ENCODE assay signal across 8 mouse cellular contexts in the genomic region with DNA sequence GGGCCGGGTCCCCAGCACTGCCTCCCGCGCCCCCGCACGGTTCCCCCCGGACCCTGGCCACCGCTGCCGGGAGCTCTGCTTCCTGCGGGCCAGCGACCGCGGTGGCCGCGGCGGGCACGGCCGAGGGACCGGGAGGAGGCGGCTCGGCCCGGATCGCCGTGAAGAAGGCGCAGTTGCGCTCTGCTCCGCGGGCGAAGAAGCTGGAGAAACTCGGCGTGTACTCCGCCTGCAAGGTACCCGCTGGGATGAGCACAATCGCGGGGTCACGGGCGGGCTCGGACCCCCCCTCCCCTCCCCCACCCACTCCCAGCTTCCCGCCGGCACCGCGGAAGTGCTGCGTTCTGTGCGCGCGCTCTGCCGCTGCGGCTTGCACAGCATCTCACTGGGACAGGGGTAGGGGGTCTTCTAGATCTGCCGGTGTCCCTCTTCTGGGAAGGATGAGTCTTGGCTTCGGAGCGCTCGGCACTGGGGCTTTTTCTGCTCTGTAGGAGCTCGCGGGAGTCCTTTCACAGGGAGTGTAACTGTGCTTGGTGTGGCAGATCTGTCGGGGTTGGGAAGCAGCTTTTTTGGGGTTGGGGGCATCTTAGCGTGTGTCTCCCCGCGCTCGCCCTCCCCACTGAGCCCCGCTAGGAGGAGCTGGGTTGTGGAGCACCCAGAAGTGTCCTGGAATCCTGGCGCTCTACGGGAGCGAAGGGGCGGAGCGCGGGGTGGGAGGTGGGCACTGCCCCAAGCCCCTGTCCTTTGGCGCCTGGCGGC. TPM values are rescaled to one million over a fixed set of nuclear protein-coding genes. Genes with fewer than 3 reads are reported as not detected.
DNase-seq lines count a peak whose midpoint lies in the region; ATAC-seq and TF ChIP-seq lines count a peak whose summit lies in the region.

No protein-coding gene starts in this region.

- DNase-seq in A20 (ENCODE audit: low read depth, low spot score) = peak; percentile 82
- peak; percentile 72 for DNase-seq in adrenal gland, postnatal 14 days
- DNase-seq in kidney, postnatal 10 days = peak; percentile 67
- DNase-seq in lung, adult 2 months = peak; percentile 81
- peak; percentile 74 for DNase-seq in thymus, postnatal 0 days (ENCODE audit: low spot score)

- TF ChIP-seq POLR2A in lung, adult 2 months (IDR thresholded peaks at IDR 0.05; ENCODE audit: borderline replicate concordance, extremely low read depth, low read depth, low read length) = 0 out of 2 replicates have a peak, but pooled peaks have one; percentile 9
- peak; percentile 17 for TF ChIP-seq POLR2A in olfactory bulb, adult 2 months (IDR thresholded peaks at IDR 0.05; ENCODE audit: insufficient read depth, low read depth, low read length)

- peak overlapping the region; percentile 89 for H3K4me3 ChIP-seq in embryonic facial prominence, embryonic 12.5 days
- peak overlapping the region; percentile 87 for H3K4me3 ChIP-seq in heart, embryonic 14.5 days (ENCODE audit: control insufficient read depth in 1 of 2, insufficient read depth in 1 of 2, low read depth in 1 of 2, low read length in 2 of 2)
- H3K4me3 ChIP-seq in lung, adult 2 months (replicated peaks; ENCODE audit: extremely low read depth, low read depth, low read length) = peak overlapping the region; percentile 95
- H3K4me3 ChIP-seq in olfactory bulb, adult 2 months (ENCODE audit: insufficient read depth, low read depth, low read length) = peak overlapping the region; percentile 100

- H3K4me2 ChIP-seq in embryonic facial prominence, embryonic 12.5 days (replicated peaks) = peak overlapping the region; percentile 84
- H3K4me2 ChIP-seq in heart, embryonic 14.5 days (ENCODE audit: low read length) = peak overlapping the region; percentile 84

- H3K9ac ChIP-seq in embryonic facial prominence, embryonic 12.5 days = peak overlapping the region; percentile 94
- peak overlapping the region; percentile 97 for H3K9ac ChIP-seq in heart, embryonic 14.5 days (ENCODE audit: low read length)

- H3K4me1 ChIP-seq in embryonic facial prominence, embryonic 12.5 days = peaks cover 16% of the 10 kb centered on the region
- peaks cover 13 to 35% of the 10 kb centered on the region in 2 experiments for H3K4me1 ChIP-seq in heart, embryonic 14.5 days (ENCODE audit: control insufficient read depth in 2 of 2, insufficient read depth in 2 of 2, low read length in 2 of 2)
- peaks cover 9% of the 10 kb centered on the region for H3K4me1 ChIP-seq in lung, adult 2 months (ENCODE audit: control insufficient read depth, insufficient read depth, low read length)
- H3K4me1 ChIP-seq in olfactory bulb, adult 2 months (ENCODE audit: control insufficient read depth, insufficient read depth, low read length) = peaks cover 6% of the 10 kb centered on the region

- peak; percentile 55 for ATAC-seq in embryonic facial prominence, embryonic 12.5 days (ENCODE audit: insufficient number of reproducible peaks, insufficient read depth, low FRiP score, low TSS enrichment)
- ATAC-seq in heart, embryonic 14.5 days (ENCODE audit: insufficient number of reproducible peaks, insufficient read depth, low FRiP score, low read depth) = peak; percentile 54

- H3K27ac ChIP-seq in embryonic facial prominence, embryonic 12.5 days = peak overlapping the region; percentile 89
- H3K27ac ChIP-seq in heart, embryonic 14.5 days (replicated peaks in 1 of 2; ENCODE audit: control insufficient read depth in 1 of 2, insufficient read depth in 1 of 2, low read depth in 2 of 2, low read length in 2 of 2) = peak overlapping the region; percentile 94 to 99
- peak overlapping the region; percentile 87 for H3K27ac ChIP-seq in olfactory bulb, adult 2 months (ENCODE audit: insufficient read depth, low read depth, low read length)

- no peaks in the 10 kb centered on the region for H3K36me3 ChIP-seq in embryonic facial prominence, embryonic 12.5 days
- no peaks in the 10 kb centered on the region for H3K36me3 ChIP-seq in heart, embryonic 14.5 days (ENCODE audit: control insufficient read depth, insufficient read depth, low read length)

- TF ChIP-seq CTCF in lung, adult 2 months (IDR thresholded peaks at IDR 0.05; ENCODE audit: insufficient read depth, low read length) = no peak
- TF ChIP-seq CTCF in olfactory bulb, adult 2 months (IDR thresholded peaks at IDR 0.05; ENCODE audit: insufficient read depth, low read depth, low read length) = no peak

- no peaks in the 10 kb centered on the region for H3K9me3 ChIP-seq in embryonic facial prominence, embryonic 12.5 days
- H3K9me3 ChIP-seq in heart, embryonic 14.5 days (ENCODE audit: control insufficient read depth, low read length) = no peaks in the 10 kb centered on the region

- WGBS in embryonic facial prominence, embryonic 12.5 days = under 1% methylated on average over 67 of the region's 67 CpGs
- WGBS in heart, embryonic 14.5 days = under 1% methylated on average over 54 of the region's 67 CpGs
- under 1% methylated on average over 65 of the region's 67 CpGs for WGBS in lung, adult 2 months
- WGBS in olfactory bulb, adult 2 months = under 1% methylated on average over 63 of the region's 67 CpGs

- H3K27me3 ChIP-seq in embryonic facial prominence, embryonic 12.5 days = no peaks in the 10 kb centered on the region
- H3K27me3 ChIP-seq in heart, embryonic 14.5 days (ENCODE audit: control insufficient read depth, insufficient read depth, low read length) = no peaks in the 10 kb centered on the region

RNA-seq across cellular contexts. Expression of gene Kat2b, which starts 0.9 kb away (rescaled TPM):
- total RNA-seq in adrenal gland, postnatal 14 days (2021) = 65.7 and 67.0 TPM in 2 replicates
- 2.3 and 2.7 TPM in 2 replicates for polyA plus RNA-seq in embryonic facial prominence, embryonic 12.5 days (2016; fragmentation: Nextera tagmentation; extraction: Ambion mirVana)
- polyA plus RNA-seq in heart, embryonic 14.5 days (2014; fragmentation: Nextera tagmentation; extraction: Ambion mirVana) = 16.6 and 17.0 TPM in 2 replicates
- polyA plus RNA-seq in lung, adult 2 months (2012; rRNA removed) = 11.2 and 15.3 TPM in 2 replicates
- not detected in 2 replicates for polyA plus RNA-seq in olfactory bulb, adult 2 months (2012; ENCODE audit: insufficient read depth, insufficient read length, low replicate concordance, missing spikeins)
- 10.7 and 12.7 TPM in 2 replicates for polyA plus RNA-seq in thymus, postnatal 0 days (2015; fragmentation: Nextera tagmentation; extraction: Ambion mirVana)

RNA-seq across cellular contexts. Expression of gene Pp2d1, which starts 28.3 kb away (rescaled TPM):
- total RNA-seq in adrenal gland, postnatal 14 days (2021) = not detected in 2 replicates
- polyA plus RNA-seq in embryonic facial prominence, embryonic 12.5 days (2016; fragmentation: Nextera tagmentation; extraction: Ambion mirVana) = 0.41 and 0.52 TPM in 2 replicates
- 0.32 and 0.40 TPM in 2 replicates for polyA plus RNA-seq in heart, embryonic 14.5 days (2014; fragmentation: Nextera tagmentation; extraction: Ambion mirVana)
- not detected in 2 replicates for polyA plus RNA-seq in lung, adult 2 months (2012; rRNA removed)
- polyA plus RNA-seq in olfactory bulb, adult 2 months (2012; ENCODE audit: insufficient read depth, insufficient read length, low replicate concordance, missing spikeins) = not detected in 2 replicates
- polyA plus RNA-seq in thymus, postnatal 0 days (2015; fragmentation: Nextera tagmentation; extraction: Ambion mirVana) = 0.26 and 0.33 TPM in 2 replicates

Comparison
In these comparisons a context has a peak if more than half of its experiments do, and no peak if none do; other contexts are left out.
1. Peak in every context shown above with its lines: DNase-seq, ATAC-seq, H3K4me3 ChIP-seq and H3K27ac ChIP-seq.